Mouse (Mus musculus): ENCODE measurements around the gene Foxi3. TPM values are rescaled to one million over a fixed set of nuclear protein-coding genes. Genes with fewer than 3 reads are reported as not detected.

Gene Foxi3
- total RNA-seq, 1 experiment, result 4.2 TPM

DNA sequence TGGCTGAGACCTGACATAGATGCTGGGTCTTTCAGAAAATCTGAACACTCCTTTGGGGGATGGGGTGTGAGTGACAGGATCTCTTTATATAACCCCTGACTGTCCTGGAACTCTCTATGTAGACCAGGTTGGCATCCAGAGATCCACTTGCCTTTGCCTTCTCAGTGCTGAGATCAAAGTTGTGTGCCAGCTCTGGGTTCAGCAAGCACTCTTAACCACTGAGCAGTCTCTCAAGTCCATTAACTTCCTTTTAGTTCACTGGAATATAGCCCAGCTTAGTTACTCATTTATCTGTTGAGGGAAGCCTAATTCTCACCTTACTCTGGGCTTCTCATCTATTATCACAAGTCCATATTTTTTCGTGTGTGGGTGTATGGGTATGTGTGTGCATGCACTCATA lies 26.1 kb downstream of the Foxi3 start:
- no peak for DNase-seq (ENCODE audit: low read depth, low spot score)
- no peak overlapping the region for H3K9ac ChIP-seq (ENCODE audit: insufficient read depth, low read depth, low read length, poor library complexity, severe bottlenecking)
- H3K27ac ChIP-seq (ENCODE audit: insufficient read depth, low read depth, low read length, poor library complexity, severe bottlenecking), result no peak overlapping the region
- no peak overlapping the region for H3K4me3 ChIP-seq (ENCODE audit: insufficient read depth in 1 of 2, low read depth in 1 of 2, low read length in 2 of 2, poor library complexity in 1 of 2, severe bottlenecking in 1 of 2)
- peaks cover 0 to 4% of the 10 kb centered on the region in 2 experiments; a peak in 1 of 4 replicates for H3K4me1 ChIP-seq (ENCODE audit: control insufficient read depth in 2 of 2, insufficient read depth in 2 of 2, low read length in 2 of 2, poor library complexity in 1 of 2)
- TF ChIP-seq CHD2 (IDR thresholded peaks at IDR 0.05; ENCODE audit: low read depth, low read length) (no peak), MAFK (IDR thresholded peaks at IDR 0.05; ENCODE audit: insufficient read depth, low read depth, low read length) (no peak), HCFC1 (IDR thresholded peaks at IDR 0.05; ENCODE audit: borderline replicate concordance, insufficient read depth, low read length) (no peak), ZNF384 (IDR thresholded peaks at IDR 0.05; ENCODE audit: low read depth, low read length) (no peak), ZC3H11A (IDR thresholded peaks at IDR 0.05; ENCODE audit: borderline replicate concordance, low read depth, low read length) (no peak)
- no peaks in the 10 kb centered on the region for H3K9me3 ChIP-seq (ENCODE audit: control insufficient read depth, insufficient read depth, low read depth, low read length)
- no peaks in the 10 kb centered on the region for H3K36me3 ChIP-seq (ENCODE audit: control insufficient read depth, insufficient read depth, low read length, poor library complexity, severe bottlenecking)
- in situ Hi-C loops (cut with MboI; ENCODE audit: low sequenced_read_pairs in 2 of 2, unreplicated experiment in 2 of 2), result no loop called here

DNA sequence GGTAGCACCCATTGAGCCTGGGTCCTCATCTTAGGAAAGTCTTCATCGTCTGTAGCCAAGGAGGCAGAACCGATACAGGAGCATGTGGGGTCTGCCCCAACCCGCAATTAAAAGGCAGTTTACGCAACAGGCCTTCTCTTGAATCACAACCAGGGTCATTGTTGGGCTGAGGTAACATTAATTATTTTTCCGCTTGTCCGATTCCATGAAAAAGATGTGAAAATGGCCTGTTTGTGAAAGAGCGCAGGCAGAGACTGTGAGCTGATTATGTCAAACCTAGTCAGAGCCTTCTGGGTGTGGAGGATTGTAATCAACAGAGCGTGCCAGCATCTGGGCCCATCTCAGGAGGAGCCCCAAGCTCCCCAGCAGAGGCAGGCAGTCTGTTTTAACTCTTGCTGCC lies 30.4 kb downstream of the Foxi3 start:
- Histone ChIP-seq H3K36me3 (ENCODE audit: control insufficient read depth, insufficient read depth, low read length, poor library complexity, severe bottlenecking) (no peaks in the 10 kb centered on the region), H3K9ac (ENCODE audit: insufficient read depth, low read depth, low read length, poor library complexity, severe bottlenecking) (no peak overlapping the region), H3K4me3 (ENCODE audit: insufficient read depth in 1 of 2, low read depth in 1 of 2, low read length in 2 of 2, poor library complexity in 1 of 2, severe bottlenecking in 1 of 2) (no peak overlapping the region), H3K4me1 (ENCODE audit: control insufficient read depth in 2 of 2, insufficient read depth in 2 of 2, low read length in 2 of 2, poor library complexity in 1 of 2) (no peaks in the 10 kb centered on the region), H3K27ac (ENCODE audit: insufficient read depth, low read depth, low read length, poor library complexity, severe bottlenecking) (no peak overlapping the region), H3K9me3 (ENCODE audit: control insufficient read depth, insufficient read depth, low read depth, low read length) (no peaks in the 10 kb centered on the region)
- in situ Hi-C loops (cut with MboI; ENCODE audit: low sequenced_read_pairs in 2 of 2, unreplicated experiment in 2 of 2), result no loop called here
- TF ChIP-seq CHD2 (IDR thresholded peaks at IDR 0.05; ENCODE audit: low read depth, low read length), result no peak
- TF ChIP-seq ZNF384 (IDR thresholded peaks at IDR 0.05; ENCODE audit: low read depth, low read length), result no peak
- no peak for TF ChIP-seq HCFC1 (IDR thresholded peaks at IDR 0.05; ENCODE audit: borderline replicate concordance, insufficient read depth, low read length)
- TF ChIP-seq ZC3H11A (IDR thresholded peaks at IDR 0.05; ENCODE audit: borderline replicate concordance, low read depth, low read length), result no peak
- TF ChIP-seq MAFK (IDR thresholded peaks at IDR 0.05; ENCODE audit: insufficient read depth, low read depth, low read length), result no peak
- no peak for DNase-seq (ENCODE audit: low read depth, low spot score)

DNA sequence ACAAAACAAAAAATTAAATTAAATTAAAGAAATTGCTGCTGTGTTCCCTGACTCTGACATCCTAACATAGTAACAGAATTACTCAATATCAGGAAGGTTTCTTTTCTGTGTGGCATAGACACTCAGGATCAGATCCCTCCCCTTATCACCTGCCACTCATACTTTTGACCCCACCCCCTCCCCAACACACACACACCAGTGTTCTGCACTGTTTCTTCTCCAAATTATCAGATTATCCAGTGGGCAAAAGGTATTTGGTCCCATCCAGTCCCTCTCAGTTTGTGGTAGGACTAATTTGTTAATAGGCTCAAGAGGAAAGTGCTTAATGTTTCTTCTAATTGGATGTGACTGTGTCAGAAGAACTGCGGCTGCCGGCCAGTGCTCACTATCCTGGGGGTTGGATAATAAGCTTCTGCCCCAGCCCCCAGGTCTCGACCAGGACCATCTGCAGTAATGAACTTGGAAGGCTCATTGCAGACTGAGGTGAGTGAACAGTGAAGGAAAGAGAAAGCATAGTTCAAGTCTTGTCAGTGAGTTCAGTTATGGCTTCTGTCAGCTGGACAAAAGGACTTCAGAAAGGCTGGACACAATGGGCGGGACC lies 39.9 kb downstream of the Foxi3 start:
- Histone ChIP-seq H3K9ac (ENCODE audit: insufficient read depth, low read depth, low read length, poor library complexity, severe bottlenecking) (no peak overlapping the region), H3K4me3 (ENCODE audit: insufficient read depth in 1 of 2, low read depth in 1 of 2, low read length in 2 of 2, poor library complexity in 1 of 2, severe bottlenecking in 1 of 2) (no peak overlapping the region), H3K36me3 (ENCODE audit: control insufficient read depth, insufficient read depth, low read length, poor library complexity, severe bottlenecking) (no peaks in the 10 kb centered on the region), H3K27ac (ENCODE audit: insufficient read depth, low read depth, low read length, poor library complexity, severe bottlenecking) (no peak overlapping the region), H3K4me1 (ENCODE audit: control insufficient read depth in 2 of 2, insufficient read depth in 2 of 2, low read length in 2 of 2, poor library complexity in 1 of 2) (no peaks in the 10 kb centered on the region), H3K9me3 (ENCODE audit: control insufficient read depth, insufficient read depth, low read depth, low read length) (no peaks in the 10 kb centered on the region)
- no peak for DNase-seq (ENCODE audit: low read depth, low spot score)
- no peak for TF ChIP-seq CHD2 (IDR thresholded peaks at IDR 0.05; ENCODE audit: low read depth, low read length)
- no peak for TF ChIP-seq ZC3H11A (IDR thresholded peaks at IDR 0.05; ENCODE audit: borderline replicate concordance, low read depth, low read length)
- no peak for TF ChIP-seq HCFC1 (IDR thresholded peaks at IDR 0.05; ENCODE audit: borderline replicate concordance, insufficient read depth, low read length)
- no peak for TF ChIP-seq MAFK (IDR thresholded peaks at IDR 0.05; ENCODE audit: insufficient read depth, low read depth, low read length)
- TF ChIP-seq ZNF384 (IDR thresholded peaks at IDR 0.05; ENCODE audit: low read depth, low read length), result no peak
- in situ Hi-C loops (cut with MboI; ENCODE audit: low sequenced_read_pairs in 2 of 2, unreplicated experiment in 2 of 2), result no loop called here

DNA sequence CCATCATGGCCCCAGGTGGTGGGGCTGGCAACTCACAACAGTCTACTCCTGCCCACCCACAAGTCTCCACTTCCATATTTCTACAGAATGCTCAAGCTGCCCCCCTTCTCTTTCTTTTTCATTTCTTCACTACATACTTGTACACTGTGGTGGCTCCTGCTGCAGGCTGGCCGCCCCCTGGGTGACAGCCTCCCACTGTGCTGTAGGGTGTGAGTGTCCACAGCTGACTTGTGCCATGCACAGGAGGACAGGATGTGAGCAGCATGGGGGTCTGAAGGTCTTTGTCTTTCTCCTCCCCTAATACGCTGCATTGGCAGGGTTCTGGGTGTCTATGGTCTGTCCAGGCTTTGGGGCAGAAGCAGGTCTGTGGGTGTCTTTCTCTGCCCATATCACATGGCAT lies 46.3 kb downstream of the Foxi3 start:
- in situ Hi-C loops (cut with MboI; ENCODE audit: low sequenced_read_pairs in 2 of 2, unreplicated experiment in 2 of 2), result no loop called here
- Histone ChIP-seq H3K27ac (ENCODE audit: insufficient read depth, low read depth, low read length, poor library complexity, severe bottlenecking) (no peak overlapping the region), H3K36me3 (ENCODE audit: control insufficient read depth, insufficient read depth, low read length, poor library complexity, severe bottlenecking) (no peaks in the 10 kb centered on the region), H3K9me3 (ENCODE audit: control insufficient read depth, insufficient read depth, low read depth, low read length) (no peaks in the 10 kb centered on the region), H3K4me1 (ENCODE audit: control insufficient read depth in 2 of 2, insufficient read depth in 2 of 2, low read length in 2 of 2, poor library complexity in 1 of 2) (no peaks in the 10 kb centered on the region; a peak in 1 of 4 replicates), H3K4me3 (ENCODE audit: insufficient read depth in 1 of 2, low read depth in 1 of 2, low read length in 2 of 2, poor library complexity in 1 of 2, severe bottlenecking in 1 of 2) (no peak overlapping the region), H3K9ac (ENCODE audit: insufficient read depth, low read depth, low read length, poor library complexity, severe bottlenecking) (no peak overlapping the region)
- DNase-seq (ENCODE audit: low read depth, low spot score), result no peak
- TF ChIP-seq CHD2 (IDR thresholded peaks at IDR 0.05; ENCODE audit: low read depth, low read length), result no peak
- no peak for TF ChIP-seq MAFK (IDR thresholded peaks at IDR 0.05; ENCODE audit: insufficient read depth, low read depth, low read length)
- TF ChIP-seq ZC3H11A (IDR thresholded peaks at IDR 0.05; ENCODE audit: borderline replicate concordance, low read depth, low read length), result no peak
- no peak for TF ChIP-seq ZNF384 (IDR thresholded peaks at IDR 0.05; ENCODE audit: low read depth, low read length)
- TF ChIP-seq HCFC1 (IDR thresholded peaks at IDR 0.05; ENCODE audit: borderline replicate concordance, insufficient read depth, low read length), result no peak

Data from ES-E14 (cell line).